Mouse (Mus musculus) forebrain, embryonic 14.5 days (tissue): Measurements from ENCODE around the gene Ccdc28b. TPM values are rescaled to one million over a fixed set of nuclear protein-coding genes. Genes with fewer than 3 reads are reported as not detected.
A peak's percentile ranks its signal among the peaks of the same experiment; 100 is the strongest.

Experiments used
- ATAC-seq: fragments of 200-750 bp; cut with Nextera tagmentation; 2 replicates; pipeline ENCODE4 v1.8.0; 2017; ENCODE audit warnings: mild to moderate bottlenecking, moderate library complexity
- DNase-seq: peaks from one replicate; pipeline ENCODE4 v3.0.0-alpha.2; 2015; ENCODE audit warnings: low spot score
- H3K27ac ChIP-seq: fragments of 300-500 bp; sonication (generic); 2 replicates; pipeline ENCODE4 v1.5.1; 2014; ENCODE audit warnings: low read depth, mild to moderate bottlenecking, control low read depth, low read length, moderate library complexity
- H3K27me3 ChIP-seq: fragments of 300-500 bp; sonication (generic); replicated peaks from 2 replicates; pipeline ENCODE4 v1.6.1; 2014; ENCODE audit warnings: low read length, control low read depth, mixed read lengths; ENCODE audit not compliant: control insufficient read depth, insufficient read depth
- H3K36me3 ChIP-seq: fragments of 300-500 bp; sonication (generic); 2 replicates; pipeline ENCODE4 v1.6.1; 2014; ENCODE audit warnings: low read length, control low read depth; ENCODE audit not compliant: control insufficient read depth, insufficient read depth
- H3K4me1 ChIP-seq: fragments of 300-500 bp; sonication (generic); 2 replicates; pipeline ENCODE4 v1.6.1; 2014; ENCODE audit warnings: antibody characterized with exemption, low read length, control low read depth; ENCODE audit not compliant: control insufficient read depth, insufficient read depth
- H3K4me2 ChIP-seq: fragments of 300-500 bp; sonication (generic); 2 replicates; pipeline ENCODE4 v1.6.1; 2014; ENCODE audit warnings: mild to moderate bottlenecking, control low read depth, low read length
- H3K4me3 ChIP-seq: fragments of 300-500 bp; sonication (generic); 2 replicates; pipeline ENCODE4 v1.5.1; 2014; ENCODE audit warnings: low read depth, low read length, control low read depth
- H3K9ac ChIP-seq: fragments of 300-500 bp; sonication (generic); 2 replicates; pipeline ENCODE4 v1.6.1; 2014; ENCODE audit warnings: mild to moderate bottlenecking, low read length, control low read depth, moderate library complexity
- H3K9me3 ChIP-seq: fragments of 300-500 bp; sonication (generic); replicated peaks from 2 replicates; pipeline ENCODE4 v1.6.1; 2016; ENCODE audit warnings: low read length, control low read depth, mixed read lengths; ENCODE audit not compliant: control insufficient read depth
- WGBS: fragments of 180-500 bp; shearing (Covaris S2); extraction: QIAGEN DNeasy Blood & Tissue Kit; methylation state at CpG from one replicate; pipeline ENCODE4 v1.1.7; 2014; 5-methylcytosine and 5-hydroxymethylcytosine counted together
- polyA plus RNA-seq: library from polyadenylated mRNA; unstranded; fragments of >200 nt; fragmentation: Nextera tagmentation; extraction: Ambion mirVana; gene quantifications from 2 replicates; pipeline ENCODE4 v1.2.1, GENCODE M21; 2014

Ccdc28b gene
- 112 and 115 TPM in 2 replicates for polyA plus RNA-seq

DNA sequence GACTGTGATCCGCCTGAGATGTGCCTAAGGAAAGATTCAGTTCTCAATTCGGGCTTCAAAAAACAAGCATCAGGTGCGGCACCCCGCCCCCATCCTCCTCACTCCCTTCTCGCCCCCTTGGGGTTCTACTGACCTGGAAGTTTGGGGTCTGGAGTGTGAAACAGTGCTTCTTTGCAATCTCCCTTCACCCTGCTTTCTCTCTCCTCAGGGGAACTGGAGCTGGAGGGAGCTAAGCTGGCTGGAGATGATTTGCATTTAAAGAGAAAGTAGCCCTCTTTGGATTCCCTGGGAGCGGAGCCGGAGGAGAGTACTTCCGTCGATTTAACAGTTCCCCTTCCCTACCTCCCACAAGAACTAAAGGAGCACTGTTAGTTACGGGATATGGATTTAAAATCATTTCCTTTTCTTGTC lies at the start of gene Ccdc28b:
Gene Ccdc28b (minus strand): TSS at position 267 of the 411 bp plus-strand sequence.
- peaks cover 24% of the 10 kb centered on the region for H3K4me1 ChIP-seq

DNA sequence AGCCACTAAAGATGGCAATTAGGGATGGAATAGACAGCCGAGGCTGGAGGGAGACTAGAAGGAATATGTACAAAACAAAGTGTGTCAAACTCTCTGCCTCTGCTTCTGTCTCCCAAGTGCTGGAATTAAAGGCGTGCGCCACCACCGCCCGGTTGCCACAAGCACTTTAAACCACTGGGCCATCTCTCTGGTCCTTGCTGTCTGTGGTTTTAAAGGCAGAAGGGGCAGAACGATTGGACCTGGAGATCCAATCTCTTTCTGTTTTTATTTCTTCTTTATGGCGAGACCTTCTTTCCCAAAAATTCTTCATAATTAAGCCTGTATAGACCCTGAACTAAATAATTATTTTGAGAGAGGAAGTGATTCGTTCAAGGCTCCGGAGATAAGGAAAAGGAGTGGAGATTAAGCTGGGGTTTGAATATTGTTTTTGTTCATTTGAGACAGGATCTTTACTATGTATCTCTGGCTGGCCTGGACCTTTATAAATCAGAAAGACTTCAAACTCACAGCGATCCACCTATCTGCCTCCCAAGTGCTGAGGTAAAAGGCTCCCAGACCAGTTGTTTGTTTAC lies 49.2 kb upstream of the Ccdc28b start:
- peak overlapping the region; percentile 58; the same call in 1 of the 2 replicates for H3K27ac ChIP-seq
- peaks cover 29% of the 10 kb centered on the region for H3K36me3 ChIP-seq
- no peaks in the 10 kb centered on the region for H3K27me3 ChIP-seq
- H3K4me1 ChIP-seq = peaks cover 3% of the 10 kb centered on the region; the same call in 1 of the 2 replicates
- ATAC-seq (no peak), DNase-seq (no peak)
- peak overlapping the region; percentile 97 for H3K4me2 ChIP-seq
- H3K4me3 ChIP-seq = peak overlapping the region; percentile 98
- no peaks in the 10 kb centered on the region for H3K9me3 ChIP-seq
- peak overlapping the region; percentile 96 for H3K9ac ChIP-seq
- 12% methylated on average over 10 of the region's 10 CpGs for WGBS

More for the DNA sequence above, at the start of gene Ccdc28b:
- DNase-seq (peak; percentile 80), ATAC-seq (peak; percentile 47)
- Histone ChIP-seq H3K9ac (peak within 1 kb of the TSS; percentile 78), H3K9me3 (no peaks in the 10 kb centered on the region), H3K27ac (peak within 1 kb of the TSS; percentile 86), H3K27me3 (no peaks in the 10 kb centered on the region), H3K4me3 (peak within 1 kb of the TSS; percentile 48), H3K36me3 (peaks cover 38% of the 10 kb centered on the region), H3K4me2 (peak within 1 kb of the TSS; percentile 70)
- whole genome bisulfite sequencing = under 1% methylated on average over 10 of the region's 10 CpGs

DNA sequence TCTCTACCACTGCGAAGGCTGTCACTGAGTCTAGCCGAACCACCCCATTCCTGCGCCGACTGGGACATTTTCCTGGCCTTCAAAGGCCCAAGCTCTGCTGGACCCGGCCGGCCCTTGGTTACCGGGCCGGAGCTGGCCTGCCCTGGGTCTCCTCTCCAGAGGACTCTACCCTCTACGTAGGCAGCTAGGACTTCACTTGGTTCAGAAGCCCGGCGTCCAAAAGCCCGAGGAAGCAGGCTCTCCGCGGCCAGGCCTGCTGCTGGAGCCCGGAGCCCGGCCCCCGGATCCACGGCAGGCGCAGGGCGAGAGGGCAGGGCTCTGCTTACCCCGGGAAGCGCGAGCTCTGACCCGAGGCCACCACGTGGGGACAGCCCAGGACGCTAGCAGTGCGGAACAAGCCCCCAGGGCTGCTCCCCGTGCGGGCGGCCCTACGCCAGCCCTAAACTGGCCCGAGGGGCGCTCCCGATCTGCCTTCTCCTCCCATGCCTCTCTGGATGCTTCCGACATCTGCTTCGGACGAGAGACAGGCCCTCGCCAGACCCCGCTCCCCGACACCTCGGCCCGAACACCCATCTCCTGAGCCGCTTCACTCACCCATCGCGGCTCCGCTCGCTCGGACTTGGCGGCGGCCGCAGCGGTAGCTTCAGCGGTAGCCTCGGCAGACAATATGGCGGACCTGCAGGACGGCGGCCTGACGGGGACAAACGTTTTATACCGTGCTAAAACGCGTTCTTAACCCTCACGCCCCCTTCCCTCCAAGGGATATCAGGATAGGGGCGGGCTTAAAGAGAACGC lies 48.5 kb upstream of the Ccdc28b start, which contains the start of gene Kpna6:
Gene Kpna6 (minus strand): TSS at position 685 of the 795 bp plus-strand sequence.
- ATAC-seq = peak; percentile 94
- no peaks in the 10 kb centered on the region for H3K9me3 ChIP-seq
- peak within 1 kb of the TSS; percentile 98 for H3K4me3 ChIP-seq
- under 1% methylated on average over 65 of the region's 65 CpGs for WGBS
- peak; percentile 95 for DNase-seq
- peaks cover 3% of the 10 kb centered on the region; the same call in 1 of the 2 replicates for H3K4me1 ChIP-seq
- peaks cover 24% of the 10 kb centered on the region for H3K36me3 ChIP-seq
- peak within 1 kb of the TSS; percentile 88 for H3K27ac ChIP-seq
- peak within 1 kb of the TSS; percentile 96 for H3K9ac ChIP-seq
- H3K27me3 ChIP-seq = no peaks in the 10 kb centered on the region
- H3K4me2 ChIP-seq = peak within 1 kb of the TSS; percentile 97

DNA sequence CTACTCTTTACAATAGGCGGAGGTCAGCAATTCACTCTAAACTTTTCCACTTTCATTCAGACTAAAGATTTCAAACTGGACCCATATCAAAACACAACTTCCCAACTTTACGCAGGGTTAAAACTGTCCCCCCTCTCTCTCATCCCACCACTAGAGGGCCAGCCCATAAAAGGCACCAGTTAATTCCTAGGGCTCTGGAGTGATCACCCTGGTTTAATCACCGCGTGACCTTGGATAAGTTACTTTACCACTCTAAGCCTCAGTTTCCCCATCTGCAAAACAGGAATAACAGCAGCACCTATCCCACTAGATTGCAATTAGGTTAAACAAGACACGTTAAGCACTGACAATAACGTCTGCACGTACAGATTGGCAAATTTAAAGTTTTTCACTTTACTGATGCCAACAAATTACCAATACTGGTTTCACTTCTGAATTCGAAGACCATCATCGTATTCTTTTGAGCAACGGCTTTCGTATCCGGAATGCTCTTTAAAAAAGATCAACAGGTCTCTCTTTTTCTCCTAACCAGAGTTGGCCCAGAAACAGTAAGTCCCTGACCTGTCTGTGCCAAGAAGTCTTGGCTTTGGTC lies 47.8 kb upstream of the Ccdc28b start:
- Histone ChIP-seq H3K9me3 (no peaks in the 10 kb centered on the region), H3K9ac (peak overlapping the region; percentile 96), H3K4me3 (peak overlapping the region; percentile 98), H3K4me2 (peak overlapping the region; percentile 97), H3K27ac (peak overlapping the region; percentile 88; the same call in 1 of the 2 replicates), H3K36me3 (peaks cover 19% of the 10 kb centered on the region), H3K27me3 (no peaks in the 10 kb centered on the region), H3K4me1 (peaks cover 3% of the 10 kb centered on the region; the same call in 1 of the 2 replicates)
- ATAC-seq = no peak
- WGBS = 7% methylated on average over 12 of the region's 12 CpGs
- peak; percentile 75 for DNase-seq

DNA sequence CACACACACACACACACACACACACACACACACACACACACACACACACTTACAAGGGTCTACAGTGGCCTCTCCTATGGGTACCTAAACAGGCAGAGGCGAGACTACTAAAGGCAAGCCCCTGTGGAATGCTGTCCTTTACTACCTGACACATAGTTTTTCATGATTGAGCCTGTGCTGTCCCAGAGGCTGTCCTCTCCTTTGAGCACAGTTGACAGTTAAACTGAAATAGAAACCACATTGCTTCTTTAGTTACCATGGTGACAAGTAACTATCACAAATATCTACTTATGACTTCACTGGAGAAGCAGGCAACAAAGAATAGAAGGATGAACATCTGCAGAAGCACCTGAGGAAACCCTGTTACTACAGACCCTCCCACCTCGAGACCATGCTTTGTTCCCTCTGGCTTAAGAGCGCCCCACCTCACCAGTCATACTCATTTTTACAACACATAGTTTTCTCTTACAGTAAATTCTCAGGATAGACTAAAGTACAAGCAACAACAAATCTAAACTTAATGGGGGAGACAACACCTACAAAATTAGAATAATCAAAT lies 38.6 kb upstream of the Ccdc28b start:
- H3K4me3 ChIP-seq = no peak overlapping the region
- H3K4me2 ChIP-seq = no peak overlapping the region
- H3K27me3 ChIP-seq = no peaks in the 10 kb centered on the region
- 84% methylated on average over 3 of the region's 3 CpGs for WGBS
- H3K9ac ChIP-seq = no peak overlapping the region
- H3K36me3 ChIP-seq = peaks cover 51% of the 10 kb centered on the region
- no peak for ATAC-seq
- no peaks in the 10 kb centered on the region for H3K4me1 ChIP-seq
- H3K27ac ChIP-seq = no peak overlapping the region
- H3K9me3 ChIP-seq = no peaks in the 10 kb centered on the region
- DNase-seq = no peak

DNA sequence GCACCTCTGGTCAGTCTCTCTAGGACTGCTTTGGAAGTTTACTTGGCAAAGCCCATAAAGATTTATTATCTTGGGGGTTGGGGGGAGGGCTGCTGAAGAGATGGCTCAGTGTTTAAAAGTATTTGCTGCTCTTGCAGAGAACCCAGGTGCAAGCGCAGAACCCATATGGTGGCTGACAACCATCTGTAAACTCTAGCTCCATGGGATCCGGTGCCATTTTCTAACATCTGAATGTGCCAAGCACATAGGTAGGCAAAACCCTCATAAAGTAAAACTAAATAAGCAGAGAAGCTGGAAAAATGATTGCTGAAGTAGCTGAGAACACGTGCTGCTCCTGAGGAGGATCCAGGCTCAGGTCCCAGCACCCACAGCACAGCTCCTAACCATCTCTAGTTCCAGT lies 37.8 kb upstream of the Ccdc28b start:
- H3K27me3 ChIP-seq = no peaks in the 10 kb centered on the region
- no peak overlapping the region for H3K27ac ChIP-seq
- H3K36me3 ChIP-seq = peaks cover 56% of the 10 kb centered on the region
- H3K4me3 ChIP-seq = no peak overlapping the region
- 91% methylated on average over 3 of the region's 3 CpGs for WGBS
- no peaks in the 10 kb centered on the region for H3K4me1 ChIP-seq
- no peak overlapping the region for H3K9ac ChIP-seq
- no peak for DNase-seq
- no peaks in the 10 kb centered on the region for H3K9me3 ChIP-seq
- no peak for ATAC-seq
- no peak overlapping the region for H3K4me2 ChIP-seq

DNA sequence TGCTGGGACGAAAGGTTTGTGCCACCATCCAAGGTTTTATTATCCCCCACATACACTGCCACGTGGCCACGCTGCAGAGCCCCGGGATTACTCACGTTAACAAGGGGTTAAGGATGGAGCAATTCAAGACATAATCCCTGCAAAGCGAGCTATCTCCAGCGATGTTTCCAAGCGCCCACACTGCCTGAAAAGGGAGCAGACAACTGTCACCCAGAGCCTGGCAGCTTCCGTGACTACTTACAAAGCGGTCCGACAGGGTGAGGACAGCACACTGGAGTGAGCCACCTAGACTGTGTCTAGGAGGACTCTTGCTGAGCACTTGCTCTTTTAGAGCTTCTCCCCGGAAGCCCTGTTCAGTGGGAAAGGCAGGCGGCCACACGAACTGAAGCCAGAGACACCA lies 31.0 kb upstream of the Ccdc28b start:
- Histone ChIP-seq H3K9me3 (no peaks in the 10 kb centered on the region), H3K4me2 (no peak overlapping the region), H3K27me3 (no peaks in the 10 kb centered on the region), H3K9ac (no peak overlapping the region), H3K36me3 (peaks cover 94% of the 10 kb centered on the region), H3K4me3 (no peak overlapping the region), H3K4me1 (no peaks in the 10 kb centered on the region), H3K27ac (no peak overlapping the region)
- DNase-seq (no peak), ATAC-seq (no peak)
- WGBS = 91% methylated on average over 14 of the region's 14 CpGs

DNA sequence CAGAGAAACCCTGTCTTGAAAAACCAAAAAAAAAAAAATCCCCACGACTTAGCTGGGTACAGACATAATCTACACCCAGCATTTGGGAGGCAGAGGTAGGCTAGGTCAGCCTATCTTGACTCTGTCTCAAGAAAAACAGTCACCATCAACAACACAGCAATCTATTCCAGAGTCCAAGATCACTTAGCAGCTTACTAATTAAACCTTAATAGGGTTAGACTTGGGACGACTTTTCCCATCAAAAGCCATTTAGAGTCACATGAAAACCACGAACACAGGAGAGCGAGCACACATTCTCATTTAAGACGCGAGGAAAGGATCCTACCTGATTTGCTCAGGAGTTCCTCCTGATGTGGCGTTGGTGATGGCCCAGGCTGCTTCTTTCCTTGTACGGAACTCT lies 26.6 kb upstream of the Ccdc28b start:
- H3K4me2 ChIP-seq = no peak overlapping the region
- ATAC-seq = no peak
- no peaks in the 10 kb centered on the region for H3K27me3 ChIP-seq
- H3K36me3 ChIP-seq = peaks cover 92% of the 10 kb centered on the region
- no peaks in the 10 kb centered on the region for H3K9me3 ChIP-seq
- DNase-seq = no peak
- WGBS = 95% methylated on average over 8 of the region's 8 CpGs
- no peak overlapping the region for H3K9ac ChIP-seq
- no peak overlapping the region for H3K4me3 ChIP-seq
- H3K27ac ChIP-seq = no peak overlapping the region
- H3K4me1 ChIP-seq = no peaks in the 10 kb centered on the region
